In genomic region chr5:74922881-74923280, GRCm38 (mm10) we compare ENCODE assay signal across 18 mouse cellular contexts.
"Had no signal": no experiment of that assay in that cellular context is flagged by ENCODE, and none has a peak within 500 bp of the region (broad histone marks: within the 10 kb centered on the region; RNA-seq: fewer than 3 reads in every experiment).

No protein-coding gene starts in this region.

- H3K27me3 ChIP-seq: midbrain, embryonic 12.5 days; neural tube, embryonic 13.5 days; neural tube, embryonic 15.5 days; stomach, embryonic 15.5 days had no signal

- H3K9me3 ChIP-seq: midbrain, embryonic 10.5 days; midbrain, embryonic 12.5 days; neural tube, embryonic 13.5 days; neural tube, embryonic 15.5 days; stomach, embryonic 15.5 days had no signal

- DNase-seq: lung, adult 18-20 months; lung, embryonic 14.5 days; lung, postnatal 4 days; midbrain, embryonic 14.5 days; retina, postnatal 1 day; right cerebral cortex, adult 18-20 months; right cerebral cortex, postnatal 25 days; right cerebral cortex, postnatal 4 days; thymus, adult 2 months; thymus, postnatal 25 days; thymus, postnatal 4 days had no signal

- H3K36me3 ChIP-seq: midbrain, embryonic 10.5 days; midbrain, embryonic 12.5 days; neural tube, embryonic 13.5 days; neural tube, embryonic 15.5 days; stomach, embryonic 15.5 days had no signal

- H3K4me1 ChIP-seq: midbrain, embryonic 12.5 days; neural tube, embryonic 13.5 days; neural tube, embryonic 15.5 days had no signal

- H3K4me3 ChIP-seq: midbrain, embryonic 10.5 days; midbrain, embryonic 12.5 days; myocyte; neural tube, embryonic 13.5 days; neural tube, embryonic 15.5 days; stomach, embryonic 15.5 days had no signal

- H3K27ac ChIP-seq: midbrain, embryonic 10.5 days; midbrain, embryonic 12.5 days; neural tube, embryonic 13.5 days; neural tube, embryonic 15.5 days; stomach, embryonic 15.5 days; stomach, postnatal 0 days had no signal
